Mouse (Mus musculus) heart, postnatal 0 days (tissue): ENCODE data around the gene Scaf8.

ENCODE experiments used
- CTCF ChIP-seq: IDR thresholded peaks from 2 replicates; pipeline ENCODE4 v1.5.1; 2016; ENCODE audit warnings: antibody characterized with exemption, control low read depth, low read depth
- EP300 ChIP-seq: IDR thresholded peaks from 2 replicates; pipeline ENCODE4 v1.6.1; 2016; ENCODE audit warnings: antibody characterized with exemption, low read depth

DNA sequence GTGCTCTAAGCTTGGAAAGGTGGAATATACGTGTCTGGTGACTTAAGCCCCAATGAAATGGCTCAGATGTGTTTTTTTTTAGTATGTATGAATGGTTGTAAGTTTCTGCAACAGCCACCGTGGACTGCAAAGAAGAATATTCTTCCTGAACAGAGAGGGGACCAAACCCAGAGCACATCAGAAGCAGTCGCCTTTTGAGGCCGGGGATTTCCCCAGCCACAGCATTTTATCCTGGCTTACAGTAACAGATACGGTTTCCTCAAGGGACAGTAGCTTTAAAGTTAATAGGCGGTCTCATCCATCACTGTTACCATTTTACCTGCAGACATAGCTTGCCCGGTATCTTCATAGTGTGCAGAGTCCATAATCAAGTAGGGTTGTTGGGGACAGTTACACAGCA lies 21.4 kb downstream of the Scaf8 start:
- TF ChIP-seq CTCF (no peak), EP300 (no peak)
